Mouse (Mus musculus): ENCODE measurements at regions not wholly inside any gene's neighbourhood (a gene's known extent, or its start where the extent isn't known, plus 50 kb on each side); places are given as distances from the start of the nearest gene placed in this dataset.

DNA sequence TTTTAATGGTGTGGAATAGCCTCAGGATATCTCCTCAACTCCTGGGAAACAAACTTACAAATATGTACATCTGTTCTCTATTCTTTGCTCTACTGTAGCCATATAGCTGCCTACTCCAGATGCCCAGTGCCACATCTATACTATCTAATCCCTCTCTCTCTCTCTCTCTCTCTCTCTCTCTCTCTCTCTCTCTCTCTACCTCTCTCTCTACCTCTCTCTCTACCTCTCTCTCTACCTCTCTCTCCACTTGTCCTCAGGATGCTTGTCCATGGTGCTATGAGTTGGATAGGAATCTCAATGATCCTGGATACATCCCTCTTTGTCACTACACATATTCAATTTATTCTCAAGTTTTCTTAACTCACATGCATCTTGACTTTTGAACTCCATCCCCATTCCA is 119.6 kb downstream of the Cst10 start:
- TF ChIP-seq POLR2A (IDR thresholded peaks at IDR 0.05; ENCODE audit: extremely low read depth, insufficient read depth, low read length) (no peak), CTCF (IDR thresholded peaks at IDR 0.05; ENCODE audit: low read depth, low read length) (no peak)

Measured in liver, adult 2 months (tissue).